Mouse (Mus musculus) G1E (cell line): ENCODE data around the gene Sv2c.

ENCODE experiments used
- CTCF ChIP-seq: IDR thresholded peaks from 2 replicates; pipeline ENCODE4 v1.5.1; 2012; ENCODE audit warnings: low read depth, low read length, inconsistent platforms, mixed read lengths
- TAL1 ChIP-seq: conservative IDR thresholded peaks from 2 replicates; pipeline ENCODE4 v1.6.1; 2012; ENCODE audit warnings: low read depth, low read length, inconsistent platforms, mixed read lengths

- no peak for TF ChIP-seq CTCF
- no peak for TF ChIP-seq TAL1
Measured at GRCm38 (mm10) chr13:95951098-95951894, 181.1 kb downstream of the Sv2c start.
